Mouse (Mus musculus) c-Kit-positive CD71-positive TER-119-positive erythroid progenitor cells, embryonic 14.5 days (primary cell): Measurements from ENCODE around the gene Clptm1.

Experiments used
- DNase-seq: peaks from one replicate; pipeline ENCODE4 v3.0.0-alpha.2; 2013; ENCODE audit warnings: low spot score

The Clptm1 gene

GRCm38 (mm10) chr7:19664955-19665841 is at the start of gene Clptm1:
TSS of gene Clptm1 (minus strand) at chr7:19665033.
- peak; percentile 98 for DNase-seq

GRCm38 (mm10) chr7:19713598-19713997 is 48.8 kb upstream of the Clptm1 start:
- no peak for DNase-seq

- DNase-seq = peak; percentile 44
Observed at GRCm38 (mm10) chr7:19713196-19713595, 48.4 kb upstream of the Clptm1 start.

- no peak for DNase-seq
Observed at GRCm38 (mm10) chr7:19712414-19712813, 47.6 kb upstream of the Clptm1 start.

GRCm38 (mm10) chr7:19710650-19711049 is 45.8 kb upstream of the Clptm1 start:
- no peak for DNase-seq

- DNase-seq = no peak
Observed at GRCm38 (mm10) chr7:19705271-19705670, 40.4 kb upstream of the Clptm1 start.

GRCm38 (mm10) chr7:19704475-19704874 is 39.6 kb upstream of the Clptm1 start:
- DNase-seq = no peak

- DNase-seq = no peak
Observed at GRCm38 (mm10) chr7:19702859-19703555, 38.2 kb upstream of the Clptm1 start.

GRCm38 (mm10) chr7:19701069-19701761 is 36.4 kb upstream of the Clptm1 start:
- peak; percentile 50 for DNase-seq

GRCm38 (mm10) chr7:19700299-19701068 is 35.7 kb upstream of the Clptm1 start:
- DNase-seq = no peak

- no peak for DNase-seq
Observed at GRCm38 (mm10) chr7:19699827-19700148, 35.0 kb upstream of the Clptm1 start.

GRCm38 (mm10) chr7:19698907-19699826 is 34.3 kb upstream of the Clptm1 start, which contains the start of gene Apoe:
TSS of gene Apoe (minus strand) at chr7:19699188.
- no peak for DNase-seq

GRCm38 (mm10) chr7:19697949-19698906 is 33.4 kb upstream of the Clptm1 start:
- DNase-seq = no peak

GRCm38 (mm10) chr7:19696336-19696873 is 31.6 kb upstream of the Clptm1 start:
- DNase-seq = no peak

GRCm38 (mm10) chr7:19695881-19696280 is 31.0 kb upstream of the Clptm1 start:
- DNase-seq = no peak

- no peak for DNase-seq
Observed at GRCm38 (mm10) chr7:19695213-19695594, 30.4 kb upstream of the Clptm1 start.

- DNase-seq = no peak
Observed at GRCm38 (mm10) chr7:19694336-19695212, 29.7 kb upstream of the Clptm1 start.

- no peak for DNase-seq
Observed at GRCm38 (mm10) chr7:19693421-19693820, 28.6 kb upstream of the Clptm1 start.
